19 mouse cellular contexts compared by ENCODE assay signal in genomic region chr7:96505538-96505937, GRCm38 (mm10).
DNase-seq lines count a peak whose midpoint lies in the region; ATAC-seq and TF ChIP-seq lines count a peak whose summit lies in the region.
"Had no signal": no experiment of that assay in that cellular context is flagged by ENCODE, and none has a peak within 500 bp of the region (broad histone marks: within the 10 kb centered on the region; RNA-seq: fewer than 3 reads in every experiment).

No protein-coding gene starts in this region.

- WGBS in kidney, embryonic 15.5 days: 71% methylated on average over 6 of the region's 6 CpGs
- 8% methylated on average over 6 of the region's 6 CpGs for WGBS in forebrain, embryonic 15.5 days
- WGBS in midbrain, embryonic 15.5 days: 25% methylated on average over 6 of the region's 6 CpGs

- H3K9ac ChIP-seq in kidney, embryonic 15.5 days: no peak overlapping the region
- H3K9ac ChIP-seq in forebrain, embryonic 15.5 days (replicated peaks): no peak overlapping the region
- H3K9ac ChIP-seq in midbrain, embryonic 15.5 days: no peak overlapping the region
- H3K9ac ChIP-seq: embryonic facial prominence, embryonic 12.5 days; limb, embryonic 12.5 days; liver, embryonic 14.5 days; stomach, embryonic 15.5 days had no signal

- no peak for DNase-seq in kidney, adult 9 months
- peak; percentile 86 for DNase-seq in brain, embryonic 14.5 days (ENCODE audit: low read depth)
- DNase-seq in cerebellum, postnatal 14 days: no peak
- DNase-seq: adrenal gland, postnatal 14 days; cerebellum, postnatal 25 days; heart, postnatal 14 days had no signal

- H3K36me3 ChIP-seq in kidney, embryonic 15.5 days: no peaks in the 10 kb centered on the region
- no peaks in the 10 kb centered on the region for H3K36me3 ChIP-seq in forebrain, embryonic 15.5 days
- no peaks in the 10 kb centered on the region for H3K36me3 ChIP-seq in midbrain, embryonic 15.5 days (replicated peaks)
- H3K36me3 ChIP-seq: embryonic facial prominence, embryonic 12.5 days; limb, embryonic 12.5 days; stomach, embryonic 15.5 days had no signal

- TF ChIP-seq POLR2A in brain, embryonic 14.5 days (IDR thresholded peaks at IDR 0.05; ENCODE audit: borderline replicate concordance, extremely low read depth, insufficient read depth, insufficient read length, poor library complexity, severe bottlenecking): no peak

- no peaks in the 10 kb centered on the region for H3K27me3 ChIP-seq in kidney, embryonic 15.5 days
- H3K27me3 ChIP-seq in forebrain, embryonic 15.5 days: no peaks in the 10 kb centered on the region
- H3K27me3 ChIP-seq in midbrain, embryonic 15.5 days (replicated peaks): no peaks in the 10 kb centered on the region
- H3K27me3 ChIP-seq: embryonic facial prominence, embryonic 12.5 days; limb, embryonic 12.5 days; megakaryocyte, embryonic 14.5 days; stomach, embryonic 15.5 days had no signal

- peak; percentile 46 for ATAC-seq in kidney, embryonic 15.5 days (replicated peaks; ENCODE audit: low FRiP score)
- ATAC-seq in forebrain, embryonic 15.5 days (replicated peaks): peak; percentile 47
- ATAC-seq in midbrain, embryonic 15.5 days (replicated peaks): peak; percentile 64
- ATAC-seq in CD4-positive, CD25-positive, alpha-beta regulatory T cell, adult 4 months: no peak
- ATAC-seq in inflammation-experienced regulatory T-cells, adult 6 months: no peak
- ATAC-seq: intestine, postnatal 0 days; lung, postnatal 0 days had no signal

- no peak overlapping the region for H3K4me2 ChIP-seq in kidney, embryonic 15.5 days
- no peak overlapping the region for H3K4me2 ChIP-seq in forebrain, embryonic 15.5 days (replicated peaks)
- H3K4me2 ChIP-seq in midbrain, embryonic 15.5 days: no peak overlapping the region
- H3K4me2 ChIP-seq: embryonic facial prominence, embryonic 12.5 days; limb, embryonic 12.5 days; stomach, embryonic 15.5 days had no signal

- no peaks in the 10 kb centered on the region; the same call in 1 of the 2 replicates for H3K9me3 ChIP-seq in kidney, embryonic 15.5 days (replicated peaks)
- H3K9me3 ChIP-seq in forebrain, embryonic 15.5 days: no peaks in the 10 kb centered on the region
- no peaks in the 10 kb centered on the region for H3K9me3 ChIP-seq in midbrain, embryonic 15.5 days
- H3K9me3 ChIP-seq: embryonic facial prominence, embryonic 12.5 days; limb, embryonic 12.5 days; stomach, embryonic 15.5 days had no signal

- H3K27ac ChIP-seq in kidney, embryonic 15.5 days: no peak overlapping the region
- H3K27ac ChIP-seq in forebrain, embryonic 15.5 days (replicated peaks): peak overlapping the region; percentile 13
- H3K27ac ChIP-seq in midbrain, embryonic 15.5 days: no peak overlapping the region
- H3K27ac ChIP-seq: embryonic facial prominence, embryonic 12.5 days; left cerebral cortex, adult 2 months; limb, embryonic 12.5 days; liver, embryonic 14.5 days; stomach, embryonic 15.5 days had no signal

- peaks cover 27% of the 10 kb centered on the region for H3K4me1 ChIP-seq in kidney, embryonic 15.5 days
- peaks cover 33% of the 10 kb centered on the region for H3K4me1 ChIP-seq in forebrain, embryonic 15.5 days
- peaks cover 21% of the 10 kb centered on the region for H3K4me1 ChIP-seq in midbrain, embryonic 15.5 days
- H3K4me1 ChIP-seq: megakaryocyte, embryonic 14.5 days; stomach, embryonic 15.5 days had no signal

- H3K4me3 ChIP-seq in kidney, embryonic 15.5 days (replicated peaks): no peak overlapping the region
- no peak overlapping the region for H3K4me3 ChIP-seq in forebrain, embryonic 15.5 days
- H3K4me3 ChIP-seq in midbrain, embryonic 15.5 days: no peak overlapping the region
- H3K4me3 ChIP-seq: embryonic facial prominence, embryonic 12.5 days; left cerebral cortex, adult 2 months; limb, embryonic 12.5 days; megakaryocyte, embryonic 14.5 days; stomach, embryonic 15.5 days had no signal

- TF ChIP-seq CTCF in brain, embryonic 14.5 days (IDR thresholded peaks at IDR 0.05; ENCODE audit: borderline replicate concordance, extremely low read depth, insufficient read depth, insufficient read length): no peak

Comparison
In these comparisons a context has a peak if more than half of its experiments do, and no peak if none do; other contexts are left out.
1. ATAC-seq: peak in kidney, embryonic 15.5 days (single experiment), forebrain, embryonic 15.5 days (single experiment) and midbrain, embryonic 15.5 days (single experiment); none in CD4-positive, CD25-positive, alpha-beta regulatory T cell, adult 4 months (single experiment) and inflammation-experienced regulatory T-cells, adult 6 months (single experiment).